Mouse (Mus musculus) common myeloid progenitor, adult 5-6 weeks (primary cell): ENCODE results near the gene Tmem80. TPM values are rescaled to one million over a fixed set of nuclear protein-coding genes. Genes with fewer than 3 reads are reported as not detected.

Experiments
- ATAC-seq: replicated peaks from 2 replicates; pipeline ENCODE4 v1.8.0; 2016; ENCODE audit warnings: low read depth, mild to moderate bottlenecking, moderate TSS enrichment, inconsistent platforms; ENCODE audit not compliant: poor library complexity, severe bottlenecking
- total RNA-seq: library from RNA; stranded (forward); fragments of 200-1000, 187-1606 nt; gene quantifications from 2 replicates; pipeline ENCODE4 v1.2.3, GENCODE M21; 2017

The Tmem80 gene
- total RNA-seq, result 7.4 and 9.0 TPM in 2 replicates

DNA sequence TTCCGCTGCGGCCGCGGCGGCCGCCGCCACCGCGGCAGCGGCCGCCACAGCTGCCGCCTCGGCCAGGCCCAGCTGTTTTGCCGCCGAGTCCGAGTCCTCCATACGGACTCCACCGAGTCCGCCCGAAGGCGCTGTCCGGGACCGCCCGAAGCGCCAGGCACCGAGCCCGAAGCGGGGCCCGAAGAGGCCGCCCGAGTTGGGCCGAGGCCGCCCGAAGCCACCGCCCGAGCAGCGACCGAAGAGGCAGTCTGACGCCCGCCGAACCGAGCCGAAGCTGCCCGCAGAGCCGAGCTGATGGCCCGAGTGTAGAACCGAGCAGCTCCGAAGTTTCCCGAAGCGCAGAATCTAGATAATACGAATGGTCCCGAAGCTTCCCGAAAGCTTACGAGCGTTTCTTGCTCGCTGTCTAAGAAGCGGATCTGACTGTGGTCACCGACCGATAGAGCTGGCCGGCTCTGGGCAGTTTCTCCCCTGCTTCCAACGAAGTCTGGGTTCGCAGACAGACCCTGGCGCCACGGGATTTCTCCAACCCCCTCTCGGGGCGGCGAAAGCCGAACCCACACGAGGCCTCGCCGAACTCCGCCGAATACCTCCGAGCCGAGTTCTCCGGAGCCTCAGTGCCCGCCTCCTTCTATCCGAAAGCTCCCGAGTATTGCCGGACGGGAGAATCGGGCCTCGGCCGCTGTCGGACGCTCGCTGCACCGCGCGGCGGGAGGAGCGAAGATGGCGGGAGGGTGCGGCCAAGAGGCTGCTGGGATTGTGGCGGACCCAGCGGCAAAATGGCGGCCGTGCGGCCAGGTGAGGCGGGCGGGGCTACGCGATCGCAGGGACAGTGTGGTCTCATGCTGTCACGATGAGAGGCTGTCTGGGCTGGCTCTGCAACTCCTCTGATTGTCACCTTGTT, at the start of gene Tmem80, which contains the start of gene Deaf1:
TSS of gene Tmem80 (plus strand) at position 271 of the 904 bp plus-strand sequence.
TSS of gene Deaf1 (minus strand) at position 222 of the 904 bp plus-strand sequence.
- ATAC-seq, result peak; percentile 92

GRCm38 (mm10) chr7:141278766-141279590, 48.6 kb upstream of the Tmem80 start, which contains the start of gene Sct:
Gene Sct (minus strand): TSS chr7:141279133.
- ATAC-seq, result peak; percentile 47

- ATAC-seq, result no peak
Measured at GRCm38 (mm10) chr7:141281442-141281841, 46.1 kb upstream of the Tmem80 start.

DNA sequence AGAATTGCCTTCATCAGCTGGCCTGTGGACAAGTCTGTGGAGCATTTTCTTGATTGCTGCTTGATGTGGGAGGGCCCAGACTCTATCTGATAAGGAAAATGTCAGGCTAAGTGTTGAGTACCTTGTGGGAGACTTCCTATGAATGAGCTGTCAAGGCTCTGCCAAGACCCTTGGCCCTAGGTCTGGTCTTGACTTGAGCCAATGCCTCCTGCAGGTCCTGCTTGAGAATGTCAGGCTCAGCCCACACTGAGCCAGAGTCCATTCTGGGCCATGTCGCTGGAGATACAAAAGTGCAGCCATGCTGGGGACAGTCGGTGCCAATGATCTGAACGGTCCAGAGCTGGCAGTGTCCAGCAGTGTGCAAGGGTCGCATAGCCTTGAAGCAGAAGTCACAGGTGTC, 44.8 kb upstream of the Tmem80 start:
- no peak for ATAC-seq

DNA sequence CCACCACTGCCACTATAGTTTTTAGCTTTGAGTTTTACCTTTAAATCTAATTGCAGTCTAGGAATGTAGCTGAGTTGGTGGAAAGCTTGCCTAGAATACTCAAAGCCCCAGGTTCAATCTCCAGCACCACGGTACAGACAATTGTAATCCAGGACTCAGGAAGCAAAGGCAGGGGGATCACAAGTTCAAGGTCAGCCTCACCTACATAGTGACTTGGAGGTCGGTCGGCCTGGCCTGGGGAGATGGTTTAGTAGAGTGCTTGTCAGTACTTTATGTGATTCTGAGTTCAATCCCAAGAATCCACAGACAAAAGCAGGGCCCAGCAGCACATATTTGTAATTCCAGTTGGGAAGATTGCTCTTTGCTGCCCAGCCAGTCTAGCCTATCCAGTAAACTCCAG, 39.5 kb upstream of the Tmem80 start:
- ATAC-seq, result no peak

GRCm38 (mm10) chr7:141291921-141292582, 35.5 kb upstream of the Tmem80 start, which contains the start of gene Drd4:
Gene Drd4 (plus strand): TSS chr7:141292006.
- peak; percentile 48 for ATAC-seq

DNA sequence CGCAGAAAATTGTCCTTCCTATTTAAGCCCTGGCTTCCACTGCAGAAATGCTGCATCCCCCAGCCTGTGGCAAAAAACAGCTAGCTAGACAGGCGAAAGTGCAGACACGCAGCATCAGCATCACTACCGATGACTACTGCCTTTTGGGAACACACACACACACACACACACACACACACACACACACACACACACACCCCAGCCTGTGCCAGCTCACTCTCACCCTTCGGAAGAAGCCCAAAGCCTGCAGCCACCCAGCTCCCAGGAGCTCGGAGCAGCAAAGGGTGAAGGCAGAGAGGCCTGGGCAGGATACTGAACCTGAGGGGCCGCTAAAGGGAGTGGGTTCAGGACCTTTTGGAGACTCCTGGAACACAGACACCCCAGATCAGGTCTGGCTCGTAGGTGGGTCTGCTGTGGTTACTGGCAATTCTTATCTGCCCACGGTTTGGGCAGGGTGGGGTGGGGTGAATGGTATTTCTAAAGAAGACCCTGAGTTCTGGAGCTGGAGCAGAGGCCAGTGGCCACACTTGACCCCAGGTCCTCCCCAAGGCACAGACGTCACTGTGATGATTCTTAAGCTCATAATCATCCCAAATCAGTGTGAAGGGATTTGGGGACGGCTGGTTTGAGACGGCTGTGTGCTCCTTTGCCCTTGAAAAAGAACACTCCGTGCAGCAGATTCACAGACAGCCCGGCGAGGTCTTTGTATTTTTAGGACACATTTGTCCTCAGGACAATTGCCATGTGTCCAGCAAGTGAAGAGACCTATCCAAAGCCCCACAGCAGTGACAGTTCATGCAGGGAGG, 34.8 kb upstream of the Tmem80 start:
- ATAC-seq, result no peak

GRCm38 (mm10) chr7:141293852-141294471, 33.6 kb upstream of the Tmem80 start:
- ATAC-seq, result peak; percentile 58

DNA sequence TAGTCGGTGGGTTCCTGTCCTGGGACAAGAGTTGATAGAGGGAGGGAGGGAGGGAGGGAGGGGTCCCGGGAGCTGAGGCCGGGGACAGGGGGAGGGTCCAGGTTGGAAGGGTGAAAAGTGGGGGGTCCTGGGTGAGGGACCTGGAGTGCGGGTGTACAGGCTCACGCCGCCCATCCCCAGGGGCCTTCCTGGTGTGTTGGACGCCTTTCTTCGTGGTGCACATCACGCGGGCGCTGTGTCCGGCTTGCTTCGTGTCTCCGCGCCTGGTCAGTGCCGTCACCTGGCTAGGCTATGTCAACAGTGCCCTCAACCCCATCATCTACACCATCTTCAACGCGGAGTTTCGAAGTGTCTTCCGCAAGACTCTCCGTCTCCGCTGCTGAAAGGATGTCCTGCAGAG, 33.1 kb upstream of the Tmem80 start:
- no peak for ATAC-seq

DNA sequence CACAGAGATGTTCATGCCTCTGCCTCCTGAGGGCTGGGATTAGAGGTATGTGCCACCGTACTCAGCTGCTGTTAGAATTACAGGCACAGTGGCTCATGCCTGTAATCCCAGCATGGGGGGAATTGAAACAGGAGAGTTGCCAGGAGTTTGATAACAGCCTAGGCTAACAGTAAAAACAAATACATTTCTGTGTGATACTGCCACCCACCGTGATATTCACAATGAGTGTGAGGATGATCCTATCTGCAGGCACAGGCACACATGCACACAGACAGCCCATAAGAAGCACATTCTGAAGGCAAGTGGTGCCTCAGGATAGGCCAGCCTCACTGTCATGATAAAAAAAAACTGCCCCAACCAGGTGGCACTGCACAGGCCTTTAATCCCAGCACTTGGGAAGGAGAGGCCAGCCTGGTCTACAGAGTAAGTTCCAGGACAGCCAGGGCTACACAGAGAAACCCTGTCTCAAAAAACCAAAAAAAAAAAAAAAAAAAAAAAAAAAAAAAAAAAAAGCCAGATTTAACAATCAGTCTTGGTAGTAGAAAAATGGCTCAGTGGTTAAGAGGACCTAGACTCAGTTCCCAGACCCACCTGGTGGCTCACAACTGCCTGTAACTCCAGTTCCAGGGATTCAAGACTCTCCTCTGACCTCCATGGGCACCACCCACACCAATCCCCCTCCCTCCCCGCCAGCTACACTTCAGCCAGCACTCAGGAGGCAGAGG, 29.5 kb upstream of the Tmem80 start:
- ATAC-seq, result no peak

DNA sequence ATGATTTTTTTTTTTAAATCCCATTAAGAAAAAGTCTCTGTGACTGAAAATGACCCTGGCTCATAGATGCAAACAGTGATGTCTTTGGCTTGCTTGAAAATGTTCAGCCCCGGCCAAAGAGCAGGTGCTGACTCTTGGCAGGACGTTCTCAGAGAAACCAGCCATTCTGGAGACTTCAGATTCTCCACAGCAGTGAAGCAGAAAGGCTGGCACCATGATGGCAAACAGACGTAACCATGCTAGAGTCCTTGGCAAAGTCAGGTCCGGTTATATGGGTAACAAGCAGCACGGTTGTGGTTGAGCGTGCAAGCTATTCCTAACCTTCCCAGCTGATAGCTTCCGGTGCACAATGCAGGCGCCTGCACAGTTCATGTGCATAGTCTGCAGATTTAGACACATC, 28.4 kb upstream of the Tmem80 start:
- ATAC-seq, result no peak

DNA sequence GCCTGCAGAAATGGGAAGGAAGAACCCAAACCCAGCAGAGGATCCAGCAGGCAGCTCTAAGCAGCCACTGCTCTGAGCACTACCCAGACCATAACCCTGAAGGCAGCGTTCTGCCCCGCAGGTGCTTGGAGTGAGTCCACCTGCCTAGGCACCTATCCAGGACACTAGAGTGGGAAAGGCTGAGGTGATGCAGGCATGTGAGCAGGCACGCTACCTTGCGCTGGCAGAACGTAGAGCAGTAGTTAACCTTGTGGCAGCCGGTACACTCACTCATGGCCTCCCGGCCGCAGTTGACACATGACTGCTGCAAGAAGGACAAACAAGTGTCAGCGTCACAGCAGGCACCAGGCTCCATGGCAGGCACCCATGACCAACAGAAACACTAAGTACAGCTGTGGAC, 26.2 kb upstream of the Tmem80 start:
- no peak for ATAC-seq

- 0 out of 2 replicates have a peak, but pooled peaks have one; percentile 18 for ATAC-seq
Measured at GRCm38 (mm10) chr7:141302702-141303268, 24.8 kb upstream of the Tmem80 start.

DNA sequence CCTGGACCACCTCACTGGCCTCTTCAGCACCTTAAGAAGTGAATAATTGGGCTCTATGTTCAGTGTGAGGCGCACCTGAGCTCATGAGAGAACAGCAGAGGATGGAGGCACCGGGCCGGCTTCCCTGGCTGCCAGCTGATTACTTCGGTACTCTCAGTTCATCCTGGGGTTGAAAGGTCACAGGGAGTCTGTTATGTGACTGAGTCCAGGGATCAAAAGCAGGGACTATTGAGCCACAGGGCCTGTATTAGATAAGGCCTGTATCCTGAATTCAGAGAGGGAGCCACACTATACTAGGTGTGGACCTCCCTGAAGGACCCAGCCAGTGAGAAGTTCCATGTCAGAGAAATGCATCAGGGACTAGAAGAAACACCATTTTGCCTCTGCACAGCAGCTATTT, 23.0 kb upstream of the Tmem80 start:
- ATAC-seq, result no peak

DNA sequence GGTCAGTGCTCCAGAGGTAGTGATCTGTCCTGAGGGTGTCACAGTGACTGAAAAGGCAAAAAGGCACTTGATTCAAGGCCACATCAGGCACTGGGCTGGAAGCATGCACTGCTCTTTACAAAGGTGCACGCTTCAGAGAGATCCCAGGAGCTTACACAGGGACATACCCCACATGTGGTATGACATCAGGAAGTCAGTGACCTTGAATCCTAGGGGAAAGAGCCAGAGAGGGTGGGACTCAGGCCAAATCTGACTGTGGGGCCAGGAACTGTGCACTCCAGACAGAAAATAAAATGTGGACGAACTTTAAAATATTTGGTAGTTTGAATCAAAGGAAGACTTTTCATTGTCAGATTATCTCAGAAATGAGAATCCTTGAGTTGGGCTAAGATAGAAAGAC, 13.1 kb upstream of the Tmem80 start:
- ATAC-seq, result no peak

GRCm38 (mm10) chr7:141315076-141315475, 12.5 kb upstream of the Tmem80 start:
- no peak for ATAC-seq

GRCm38 (mm10) chr7:141315974-141316373, 11.6 kb upstream of the Tmem80 start:
- ATAC-seq, result peak; percentile 94

DNA sequence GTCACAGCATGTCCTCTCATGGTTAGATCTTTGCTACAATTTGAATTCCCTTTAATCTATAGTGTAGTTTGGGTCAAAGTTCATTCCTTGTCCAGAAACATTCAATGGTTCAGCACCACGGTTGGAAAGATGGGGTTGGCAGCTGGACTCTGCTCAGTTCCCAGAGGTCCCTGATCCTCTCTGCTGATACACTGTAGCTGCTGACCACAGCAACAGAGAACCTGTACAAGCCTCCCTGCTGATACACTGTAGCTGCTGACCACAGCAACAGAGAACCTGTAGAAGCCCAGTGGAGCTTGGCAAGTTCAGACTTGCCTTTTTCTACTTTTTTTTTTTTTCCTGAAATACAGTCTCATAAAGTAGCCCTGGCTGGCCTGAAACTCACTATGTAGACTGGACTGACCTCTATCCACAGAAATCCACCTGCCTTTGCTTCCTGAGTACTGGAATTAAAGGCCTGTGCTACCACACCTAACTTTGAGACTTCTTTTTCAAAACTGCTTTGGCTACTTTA, 9.9 kb upstream of the Tmem80 start:
- ATAC-seq, result no peak
